Mouse (Mus musculus) embryonic facial prominence, embryonic 12.5 days (tissue): ENCODE results near the gene Vps13a. TPM values are rescaled to one million over a fixed set of nuclear protein-coding genes. Genes with fewer than 3 reads are reported as not detected.

Source experiments
- ATAC-seq: fragments of 200-750 bp; cut with Nextera tagmentation; 2 replicates; pipeline ENCODE4 v1.8.0; 2017; ENCODE audit not compliant: insufficient number of reproducible peaks, insufficient read depth, low FRiP score, low TSS enrichment
- H3K27ac ChIP-seq: fragments of 300-500 bp; sonication (generic); 2 replicates; pipeline ENCODE4 v1.5.1; 2016; ENCODE audit warnings: mild to moderate bottlenecking
- H3K27me3 ChIP-seq: fragments of 300-500 bp; sonication (generic); 2 replicates; pipeline ENCODE4 v1.6.1; 2016; ENCODE audit warnings: mild to moderate bottlenecking, moderate library complexity
- H3K36me3 ChIP-seq: fragments of 300-500 bp; sonication (generic); 2 replicates; pipeline ENCODE4 v1.6.1; 2016; ENCODE audit warnings: mild to moderate bottlenecking
- H3K4me1 ChIP-seq: fragments of 300-500 bp; sonication (generic); 2 replicates; pipeline ENCODE4 v1.6.1; 2016
- H3K4me2 ChIP-seq: fragments of 300-500 bp; sonication (generic); replicated peaks from 2 replicates; pipeline ENCODE4 v1.6.1; 2016; ENCODE audit warnings: mild to moderate bottlenecking, moderate library complexity
- H3K4me3 ChIP-seq: fragments of 300-500 bp; sonication (generic); 2 replicates; pipeline ENCODE4 v1.5.1; 2016; ENCODE audit warnings: mild to moderate bottlenecking
- H3K9ac ChIP-seq: fragments of 300-500 bp; sonication (generic); 2 replicates; pipeline ENCODE4 v1.6.1; 2016; ENCODE audit warnings: mild to moderate bottlenecking, moderate library complexity
- H3K9me3 ChIP-seq: fragments of 300-500 bp; sonication (generic); 2 replicates; pipeline ENCODE4 v1.6.1; 2016; ENCODE audit warnings: mild to moderate bottlenecking, moderate library complexity
- WGBS: fragments of 180-500 bp; shearing (Covaris S2); methylation state at CpG from one replicate; pipeline ENCODE4 v1.1.7; 2016; 5-methylcytosine and 5-hydroxymethylcytosine counted together
- polyA plus RNA-seq: library from polyadenylated mRNA; unstranded; fragments of >200 nt; fragmentation: Nextera tagmentation; extraction: Ambion mirVana; gene quantifications from 2 replicates; pipeline ENCODE4 v1.2.1, GENCODE M21; 2016

Gene Vps13a
- polyA plus RNA-seq, 1 experiment from 2014 or later: 8.5 TPM

GRCm38 (mm10) chr19:16755854-16756253 lies 24.9 kb downstream of the Vps13a start:
- Histone ChIP-seq H3K27me3 (no peaks in the 10 kb centered on the region), H3K9ac (no peak overlapping the region), H3K9me3 (no peaks in the 10 kb centered on the region), H3K4me2 (no peak overlapping the region), H3K4me1 (no peaks in the 10 kb centered on the region), H3K27ac (no peak overlapping the region), H3K4me3 (no peak overlapping the region), H3K36me3 (no peaks in the 10 kb centered on the region)
- ATAC-seq: no peak

- Histone ChIP-seq H3K4me3 (no peak overlapping the region), H3K27ac (no peak overlapping the region), H3K27me3 (no peaks in the 10 kb centered on the region), H3K9me3 (no peaks in the 10 kb centered on the region), H3K4me1 (no peaks in the 10 kb centered on the region), H3K36me3 (no peaks in the 10 kb centered on the region), H3K4me2 (no peak overlapping the region), H3K9ac (no peak overlapping the region)
- WGBS: 90% methylated on average over 7 of the region's 7 CpGs
- ATAC-seq: no peak
These were observed 25.5 kb downstream of the Vps13a start for GRCm38 (mm10) chr19:16755226-16755625.

GRCm38 (mm10) chr19:16753151-16753550 lies 27.6 kb downstream of the Vps13a start:
- no peaks in the 10 kb centered on the region for H3K9me3 ChIP-seq
- no peak overlapping the region for H3K9ac ChIP-seq
- H3K27ac ChIP-seq: no peak overlapping the region
- H3K4me2 ChIP-seq: no peak overlapping the region
- no peaks in the 10 kb centered on the region for H3K36me3 ChIP-seq
- H3K4me3 ChIP-seq: no peak overlapping the region
- H3K27me3 ChIP-seq: no peaks in the 10 kb centered on the region
- 85% methylated on average over 3 of the region's 3 CpGs for WGBS
- H3K4me1 ChIP-seq: no peaks in the 10 kb centered on the region
- ATAC-seq: no peak

- Histone ChIP-seq H3K4me2 (no peak overlapping the region), H3K9me3 (no peaks in the 10 kb centered on the region), H3K36me3 (no peaks in the 10 kb centered on the region), H3K4me3 (no peak overlapping the region), H3K27me3 (no peaks in the 10 kb centered on the region), H3K9ac (no peak overlapping the region), H3K27ac (no peak overlapping the region), H3K4me1 (no peaks in the 10 kb centered on the region)
- 92% methylated on average over 4 of the region's 4 CpGs for WGBS
- ATAC-seq: no peak
These were observed 43.9 kb downstream of the Vps13a start for GRCm38 (mm10) chr19:16736854-16737253.

DNA sequence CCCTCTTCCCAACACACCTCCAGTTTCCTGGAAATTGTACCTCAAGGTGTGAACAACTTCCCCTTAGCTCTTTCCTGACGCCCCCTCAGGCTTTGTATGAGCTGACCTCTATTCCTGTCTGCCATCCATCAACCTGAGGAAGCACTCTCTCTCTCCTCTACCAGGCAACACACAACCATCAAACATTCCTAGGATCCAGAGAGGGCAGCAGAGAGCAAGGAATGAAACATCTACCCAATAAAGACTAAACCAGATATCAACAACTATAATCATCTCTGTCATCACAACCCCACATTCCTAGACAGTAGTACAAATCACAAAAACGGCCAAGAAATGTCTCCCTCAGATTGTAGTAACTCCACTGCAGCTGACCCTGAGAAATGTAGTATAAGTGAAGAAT lies 52.0 kb downstream of the Vps13a start:
- Histone ChIP-seq H3K36me3 (no peaks in the 10 kb centered on the region), H3K27me3 (no peaks in the 10 kb centered on the region), H3K4me1 (no peaks in the 10 kb centered on the region), H3K9ac (no peak overlapping the region), H3K27ac (no peak overlapping the region), H3K4me3 (no peak overlapping the region), H3K4me2 (no peak overlapping the region), H3K9me3 (no peaks in the 10 kb centered on the region)
- 65% methylated on average over 2 of the region's 2 CpGs for WGBS
- no peak for ATAC-seq

DNA sequence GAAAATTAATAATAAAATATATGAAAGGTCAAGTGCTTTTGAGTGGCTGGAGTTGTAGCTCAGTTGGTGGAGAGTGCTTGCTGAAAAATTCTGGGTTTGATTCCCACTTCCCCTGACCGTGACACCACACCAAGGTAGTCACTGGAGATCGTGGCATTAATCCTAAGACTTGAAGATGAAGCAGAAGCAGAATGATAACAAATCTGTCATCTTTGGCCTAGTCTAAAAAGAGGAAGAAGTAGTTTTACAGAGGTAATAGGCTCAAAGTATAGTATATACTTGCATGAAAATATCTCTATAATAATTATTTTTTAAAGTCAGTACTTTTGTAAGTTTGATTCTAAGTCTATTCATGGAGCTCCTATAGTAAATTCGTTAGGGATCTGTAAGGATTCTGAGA lies 65.5 kb downstream of the Vps13a start:
- H3K27me3 ChIP-seq: no peaks in the 10 kb centered on the region
- H3K27ac ChIP-seq: no peak overlapping the region
- H3K9ac ChIP-seq: no peak overlapping the region
- no peak overlapping the region for H3K4me2 ChIP-seq
- 84% methylated on average over 3 of the region's 3 CpGs for WGBS
- no peaks in the 10 kb centered on the region for H3K9me3 ChIP-seq
- H3K4me1 ChIP-seq: no peaks in the 10 kb centered on the region
- ATAC-seq: no peak
- no peaks in the 10 kb centered on the region for H3K36me3 ChIP-seq
- H3K4me3 ChIP-seq: no peak overlapping the region

DNA sequence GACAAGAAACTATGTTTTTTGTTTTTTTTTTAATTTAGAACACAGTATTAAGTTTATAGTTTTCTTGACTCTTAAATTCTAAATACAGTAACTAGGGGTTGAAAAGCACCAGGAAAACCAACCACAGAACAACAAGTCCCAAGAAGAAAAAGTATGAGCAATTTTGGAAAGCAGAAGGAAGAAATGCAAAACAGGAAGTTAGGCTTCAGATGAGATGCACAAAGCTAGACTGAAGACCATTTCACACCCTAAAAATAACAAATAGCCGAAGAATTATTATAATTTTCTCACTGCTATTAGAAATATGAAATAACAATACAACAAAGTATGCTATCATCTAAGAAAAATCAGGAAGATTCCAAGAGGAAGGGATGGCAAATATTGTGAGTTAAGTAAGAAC lies 78.9 kb downstream of the Vps13a start:
- no peak for ATAC-seq
- no peak overlapping the region for H3K4me2 ChIP-seq
- H3K36me3 ChIP-seq: no peaks in the 10 kb centered on the region
- WGBS: 74% methylated on average over 1 of the region's 1 CpGs
- no peaks in the 10 kb centered on the region for H3K4me1 ChIP-seq
- no peak overlapping the region for H3K9ac ChIP-seq
- no peak overlapping the region for H3K4me3 ChIP-seq
- H3K27ac ChIP-seq: no peak overlapping the region
- H3K9me3 ChIP-seq: no peaks in the 10 kb centered on the region
- H3K27me3 ChIP-seq: no peaks in the 10 kb centered on the region

GRCm38 (mm10) chr19:16684922-16685321 lies 95.8 kb downstream of the Vps13a start:
- H3K36me3 ChIP-seq: no peaks in the 10 kb centered on the region
- ATAC-seq: no peak
- H3K27ac ChIP-seq: no peak overlapping the region
- no peaks in the 10 kb centered on the region for H3K27me3 ChIP-seq
- WGBS: 87% methylated on average over 4 of the region's 4 CpGs
- no peak overlapping the region for H3K4me3 ChIP-seq
- no peaks in the 10 kb centered on the region for H3K9me3 ChIP-seq
- no peaks in the 10 kb centered on the region for H3K4me1 ChIP-seq
- no peak overlapping the region for H3K9ac ChIP-seq
- H3K4me2 ChIP-seq: no peak overlapping the region

DNA sequence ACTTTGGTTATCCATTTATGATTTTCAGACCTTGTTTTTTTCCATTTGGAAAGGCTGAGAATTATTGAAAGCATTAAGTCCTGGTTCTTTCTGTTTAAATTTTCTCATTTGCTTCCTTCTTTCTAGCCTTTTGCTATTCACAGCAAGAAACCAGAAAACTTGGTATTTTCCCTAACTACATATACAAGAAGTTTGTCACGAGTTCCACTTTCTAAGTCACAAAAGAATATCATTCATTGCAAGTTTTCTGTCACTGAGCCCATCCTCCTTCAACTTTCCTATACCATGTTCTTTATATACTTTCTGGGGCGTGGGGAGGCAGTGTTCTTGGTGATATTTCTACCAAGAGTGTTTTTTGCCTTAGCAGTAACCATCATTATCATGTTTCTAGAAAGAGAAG lies 96.5 kb downstream of the Vps13a start:
- Histone ChIP-seq H3K4me1 (no peaks in the 10 kb centered on the region), H3K27ac (no peak overlapping the region), H3K9ac (no peak overlapping the region), H3K27me3 (no peaks in the 10 kb centered on the region), H3K9me3 (no peaks in the 10 kb centered on the region), H3K4me2 (no peak overlapping the region), H3K4me3 (no peak overlapping the region), H3K36me3 (no peaks in the 10 kb centered on the region)
- 82% methylated on average over 2 of the region's 2 CpGs for WGBS
- ATAC-seq: no peak

GRCm38 (mm10) chr19:16625610-16626395 lies 154.9 kb downstream of the Vps13a start:
- 20% methylated on average over 14 of the region's 14 CpGs for WGBS

DNA sequence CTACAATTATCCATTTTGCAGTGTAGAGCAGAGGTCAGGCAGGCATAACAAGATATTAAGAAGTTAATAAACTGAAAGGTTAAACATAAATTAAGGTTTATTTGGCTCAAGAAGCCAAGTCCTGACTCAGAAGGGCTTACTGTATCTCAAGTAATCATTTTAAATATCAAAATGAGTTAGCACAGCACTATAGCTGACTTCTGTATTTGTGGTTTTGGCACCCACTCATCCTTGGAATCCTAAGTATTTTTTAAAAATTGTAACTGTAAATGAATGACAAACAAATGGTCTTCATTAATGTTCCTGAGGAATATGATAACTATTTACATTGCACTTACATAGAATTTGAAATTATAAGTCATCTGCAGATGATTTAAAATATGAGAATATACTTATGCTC lies 155.7 kb downstream of the Vps13a start:
- Histone ChIP-seq H3K36me3 (no peaks in the 10 kb centered on the region), H3K27me3 (no peaks in the 10 kb centered on the region), H3K9me3 (no peaks in the 10 kb centered on the region), H3K9ac (no peak overlapping the region), H3K4me3 (no peak overlapping the region), H3K4me2 (no peak overlapping the region), H3K4me1 (no peaks in the 10 kb centered on the region), H3K27ac (no peak overlapping the region)
- no peak for ATAC-seq

More at GRCm38 (mm10) chr19:16625610-16626395, 154.9 kb downstream of the Vps13a start:
- Histone ChIP-seq H3K4me3 (no peak overlapping the region), H3K4me1 (no peaks in the 10 kb centered on the region), H3K27me3 (no peaks in the 10 kb centered on the region), H3K4me2 (no peak overlapping the region), H3K9me3 (no peaks in the 10 kb centered on the region), H3K36me3 (no peaks in the 10 kb centered on the region), H3K27ac (no peak overlapping the region), H3K9ac (no peak overlapping the region)
- no peak for ATAC-seq

GRCm38 (mm10) chr19:16623154-16623553 lies 157.6 kb downstream of the Vps13a start:
- no peaks in the 10 kb centered on the region for H3K9me3 ChIP-seq
- no peaks in the 10 kb centered on the region for H3K27me3 ChIP-seq
- no peak for ATAC-seq
- no peak overlapping the region for H3K4me3 ChIP-seq
- 95% methylated on average over 4 of the region's 4 CpGs for WGBS
- no peak overlapping the region for H3K27ac ChIP-seq
- H3K4me1 ChIP-seq: no peaks in the 10 kb centered on the region
- H3K36me3 ChIP-seq: no peaks in the 10 kb centered on the region
- H3K9ac ChIP-seq: no peak overlapping the region
- no peak overlapping the region for H3K4me2 ChIP-seq
